Mouse (Mus musculus) lung, postnatal 25 days (tissue): ENCODE results near the gene Dgcr8.
"Not testable (repeated sequence)": the region's sequence is repeated elsewhere in the genome, so short reads cannot be mapped to it uniquely, and the experiment has no call there.

Experiments
- DNase-seq: peaks from one replicate; pipeline ENCODE4 v3.0.0; 2022; ENCODE audit warnings: low spot score

Dgcr8 gene

GRCm38 (mm10) chr16:18289067-18289588, at the start of gene Dgcr8:
Gene Dgcr8, minus strand, starts transcription at chr16:18289246.
- peak; percentile 98 for DNase-seq

- DNase-seq, result no peak
These were observed 48.2 kb upstream of the Dgcr8 start for GRCm38 (mm10) chr16:18337261-18337660.

- no peak for DNase-seq
These were observed 46.9 kb upstream of the Dgcr8 start for GRCm38 (mm10) chr16:18335981-18336380.

- DNase-seq, result peak; percentile 30
These were observed 44.9 kb upstream of the Dgcr8 start for GRCm38 (mm10) chr16:18333976-18334375.

- no peak for DNase-seq
These were observed 39.5 kb upstream of the Dgcr8 start for GRCm38 (mm10) chr16:18328524-18328923.

- DNase-seq, result no peak
These were observed 38.9 kb upstream of the Dgcr8 start for GRCm38 (mm10) chr16:18327936-18328335.

GRCm38 (mm10) chr16:18325741-18326140, 36.7 kb upstream of the Dgcr8 start:
- DNase-seq, result no peak

- no peak for DNase-seq
These were observed 35.0 kb upstream of the Dgcr8 start for GRCm38 (mm10) chr16:18324031-18324430.

- DNase-seq, result no peak
These were observed 34.4 kb upstream of the Dgcr8 start for GRCm38 (mm10) chr16:18323460-18323859.

GRCm38 (mm10) chr16:18321443-18321842, 32.4 kb upstream of the Dgcr8 start:
- no peak for DNase-seq

- no peak for DNase-seq
These were observed 29.9 kb upstream of the Dgcr8 start for GRCm38 (mm10) chr16:18318992-18319391.

GRCm38 (mm10) chr16:18308159-18308558, 19.1 kb upstream of the Dgcr8 start:
- DNase-seq, result no peak

GRCm38 (mm10) chr16:18289614-18290013, 568 bp upstream of the Dgcr8 start:
- not testable (repeated sequence) for DNase-seq

GRCm38 (mm10) chr16:18288581-18289061, 425 bp downstream of the Dgcr8 start:
- peak; percentile 80 for DNase-seq

GRCm38 (mm10) chr16:18288166-18288565, 880 bp downstream of the Dgcr8 start:
- no peak for DNase-seq

GRCm38 (mm10) chr16:18275166-18275565, 13.9 kb downstream of the Dgcr8 start:
- DNase-seq, result no peak

- DNase-seq, result no peak
These were observed 20.9 kb downstream of the Dgcr8 start for GRCm38 (mm10) chr16:18268182-18268581.

- no peak for DNase-seq
These were observed 24.0 kb downstream of the Dgcr8 start for GRCm38 (mm10) chr16:18265024-18265423.

GRCm38 (mm10) chr16:18258221-18258620, 30.8 kb downstream of the Dgcr8 start, which contains the start of gene Gm49776:
Gene Gm49776, minus strand, starts transcription at chr16:18258321.
- DNase-seq, result no peak

GRCm38 (mm10) chr16:18253866-18254265, 35.2 kb downstream of the Dgcr8 start:
- DNase-seq, result no peak

- no peak for DNase-seq
These were observed 36.3 kb downstream of the Dgcr8 start for GRCm38 (mm10) chr16:18252736-18253135.

GRCm38 (mm10) chr16:18250828-18251790, 37.9 kb downstream of the Dgcr8 start:
- no peak for DNase-seq

GRCm38 (mm10) chr16:18250231-18250630, 38.8 kb downstream of the Dgcr8 start:
- DNase-seq, result no peak
